Mouse (Mus musculus): ENCODE measurements around the gene Olfr998.
"Not testable (repeated sequence)": the region's sequence is repeated elsewhere in the genome, so short reads cannot be mapped to it uniquely, and the experiment has no call there.

Olfr998 gene

GRCm38 (mm10) chr2:85588648-85589047, at the start of gene Olfr998:
Olfr998 (plus strand) TSS chr2:85588948.
- DNase-seq, result not testable (repeated sequence)

- no peak for DNase-seq
These were observed 33.9 kb upstream of the Olfr998 start for GRCm38 (mm10) chr2:85554806-85555205.

GRCm38 (mm10) chr2:85560226-85560625, 28.5 kb upstream of the Olfr998 start:
- DNase-seq, result no peak

GRCm38 (mm10) chr2:85561187-85561586, 27.6 kb upstream of the Olfr998 start:
- peak; percentile 13 for DNase-seq

- no peak for DNase-seq
These were observed 9.8 kb upstream of the Olfr998 start, which contains the start of gene Olfr996 for GRCm38 (mm10) chr2:85578915-85579314. Olfr996 (plus strand) TSS chr2:85579215.

- no peak for DNase-seq
These were observed 23.1 kb downstream of the Olfr998 start, which contains the start of gene Olfr1000 for GRCm38 (mm10) chr2:85611803-85612202. Olfr1000 (minus strand) TSS chr2:85611903.

All from layer of hippocampus, adult 9-11 months (tissue).